Mouse (Mus musculus) lung, postnatal 0 days (tissue): Measurements from ENCODE around the gene Rev1. TPM values are rescaled to one million over a fixed set of nuclear protein-coding genes. Genes with fewer than 3 reads are reported as not detected.
"Not testable (repeated sequence)": the region's sequence is repeated elsewhere in the genome, so short reads cannot be mapped to it uniquely, and the experiment has no call there.

Experiments used
- ATAC-seq: fragments of 200-750 bp; cut with Nextera tagmentation; 2 replicates; pipeline ENCODE4 v1.8.0; 2017; ENCODE audit warnings: moderate library complexity
- DNase-seq: peaks from one replicate; pipeline ENCODE4 v3.0.0-alpha.2; 2016; ENCODE audit warnings: low spot score
- H3K27ac ChIP-seq: fragments of 300-500 bp; sonication (generic); 2 replicates; pipeline ENCODE4 v1.5.1; 2014; ENCODE audit warnings: antibody characterized with exemption, mild to moderate bottlenecking, low read length, mixed read lengths
- H3K27me3 ChIP-seq: fragments of 300-500 bp; sonication (generic); replicated peaks from 2 replicates; pipeline ENCODE4 v1.6.1; 2014; ENCODE audit warnings: low read length, mixed read lengths; ENCODE audit not compliant: insufficient read depth
- H3K36me3 ChIP-seq: fragments of 300-500 bp; sonication (generic); 2 replicates; pipeline ENCODE4 v1.6.1; 2014; ENCODE audit warnings: low read length, mixed read lengths; ENCODE audit not compliant: insufficient read depth
- H3K4me1 ChIP-seq: fragments of 300-500 bp; sonication (generic); 2 replicates; pipeline ENCODE4 v1.6.1; 2014; ENCODE audit warnings: antibody characterized with exemption, low read depth, low read length, mixed read lengths; ENCODE audit not compliant: insufficient read depth
- H3K4me2 ChIP-seq: fragments of 300-500 bp; sonication (generic); replicated peaks from 2 replicates; pipeline ENCODE4 v1.6.1; 2014; ENCODE audit warnings: low read depth, mild to moderate bottlenecking, low read length, moderate library complexity, mixed read lengths
- H3K4me3 ChIP-seq: fragments of 300-500 bp; sonication (generic); 2 replicates; pipeline ENCODE4 v1.5.1; 2014; ENCODE audit warnings: low read depth, low read length
- H3K9ac ChIP-seq: fragments of 300-500 bp; sonication (generic); replicated peaks from 2 replicates; pipeline ENCODE4 v1.6.1; 2014; ENCODE audit warnings: low read depth, mild to moderate bottlenecking
- H3K9me3 ChIP-seq: fragments of 300-500 bp; sonication (generic); 2 replicates; pipeline ENCODE4 v1.6.1; 2016; ENCODE audit warnings: low read length, mixed read lengths
- CTCF ChIP-seq: IDR thresholded peaks from 2 replicates; pipeline ENCODE4 v1.5.1; 2016; ENCODE audit warnings: antibody characterized with exemption, mild to moderate bottlenecking
- EP300 ChIP-seq: IDR thresholded peaks from 2 replicates; pipeline ENCODE4 v1.6.1; 2016; ENCODE audit warnings: antibody characterized with exemption, mild to moderate bottlenecking, control low read depth
- WGBS: fragments of 180-500 bp; shearing (Covaris S2); extraction: QIAGEN DNeasy Blood & Tissue Kit; methylation state at CpG from one replicate; pipeline ENCODE4 v1.1.7; 2014; 5-methylcytosine and 5-hydroxymethylcytosine counted together
- polyA plus RNA-seq: library from polyadenylated mRNA; unstranded; fragments of >200 nt; fragmentation: Nextera tagmentation; extraction: Ambion mirVana; gene quantifications from 2 replicates; pipeline ENCODE4 v1.2.1, GENCODE M21; 2015

Gene Rev1
- polyA plus RNA-seq, 1 experiment from 2014 or later, result 8.6 TPM

DNA sequence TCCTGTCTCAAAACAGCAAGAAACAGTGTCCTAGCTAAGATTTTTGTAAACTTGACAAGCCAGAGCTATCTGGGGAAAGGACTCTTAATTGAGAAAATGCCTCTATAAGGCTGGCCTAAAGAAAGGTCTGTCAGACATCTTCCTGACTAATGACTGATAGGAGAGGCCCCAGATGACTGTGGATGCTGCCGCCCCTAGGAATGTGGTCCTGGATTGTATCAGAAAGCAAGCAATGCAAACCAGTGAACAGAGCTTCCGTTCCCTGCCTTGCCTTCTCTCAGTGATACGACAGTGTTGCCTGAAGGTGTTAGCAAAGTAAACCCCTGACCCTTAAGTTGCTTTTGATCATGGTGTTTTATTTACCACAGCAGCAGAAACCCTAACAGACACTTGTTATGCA lies 25.8 kb downstream of the Rev1 start:
- no peak for ATAC-seq
- Histone ChIP-seq H3K4me2 (no peak overlapping the region), H3K4me3 (no peak overlapping the region), H3K27ac (no peak overlapping the region), H3K4me1 (no peaks in the 10 kb centered on the region), H3K9ac (no peak overlapping the region), H3K36me3 (0 out of 2 replicates have a peak, but pooled peaks cover 6% of the 10 kb centered on the region), H3K9me3 (no peaks in the 10 kb centered on the region), H3K27me3 (no peaks in the 10 kb centered on the region)
- 55% methylated on average over 3 of the region's 3 CpGs for WGBS
- TF ChIP-seq EP300 (no peak), CTCF (no peak)
- no peak for DNase-seq

DNA sequence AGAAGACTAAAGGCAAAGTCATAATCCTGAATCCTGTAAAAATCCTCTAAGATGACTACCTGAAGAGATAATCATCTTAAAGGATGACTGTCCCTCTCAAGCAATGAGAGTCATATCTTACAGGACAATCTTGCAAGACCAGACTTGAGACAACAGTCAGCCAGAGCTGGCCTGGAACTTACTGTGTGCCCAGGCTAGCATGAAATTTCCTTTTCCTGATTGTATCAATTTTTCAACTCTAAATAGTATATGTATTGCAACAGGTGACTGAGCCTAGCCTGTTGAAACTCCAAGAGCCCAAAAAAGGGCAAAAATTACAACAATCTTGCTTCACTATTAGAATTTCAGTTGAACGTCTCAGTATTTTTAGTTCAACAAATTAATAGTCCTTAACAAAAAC lies 26.4 kb downstream of the Rev1 start:
- DNase-seq (no peak), ATAC-seq (no peak)
- WGBS, result 82% methylated on average over 1 of the region's 1 CpGs
- Histone ChIP-seq H3K27ac (no peak overlapping the region), H3K36me3 (0 out of 2 replicates have a peak, but pooled peaks cover 6% of the 10 kb centered on the region), H3K4me1 (no peaks in the 10 kb centered on the region), H3K27me3 (no peaks in the 10 kb centered on the region), H3K9me3 (no peaks in the 10 kb centered on the region), H3K4me2 (no peak overlapping the region), H3K9ac (no peak overlapping the region), H3K4me3 (no peak overlapping the region)
- TF ChIP-seq CTCF, result no peak
- TF ChIP-seq EP300, result no peak

GRCm38 (mm10) chr1:38081316-38081715 lies 48.3 kb downstream of the Rev1 start:
- Histone ChIP-seq H3K27ac (no peak overlapping the region), H3K4me3 (no peak overlapping the region), H3K27me3 (no peaks in the 10 kb centered on the region), H3K4me2 (no peak overlapping the region), H3K9me3 (no peaks in the 10 kb centered on the region), H3K9ac (no peak overlapping the region), H3K36me3 (peaks cover 10% of the 10 kb centered on the region; the same call in 1 of the 2 replicates), H3K4me1 (no peaks in the 10 kb centered on the region)
- DNase-seq (no peak), ATAC-seq (no peak)
- 60% methylated on average over 8 of the region's 8 CpGs for WGBS
- TF ChIP-seq EP300, result no peak
- no peak for TF ChIP-seq CTCF

DNA sequence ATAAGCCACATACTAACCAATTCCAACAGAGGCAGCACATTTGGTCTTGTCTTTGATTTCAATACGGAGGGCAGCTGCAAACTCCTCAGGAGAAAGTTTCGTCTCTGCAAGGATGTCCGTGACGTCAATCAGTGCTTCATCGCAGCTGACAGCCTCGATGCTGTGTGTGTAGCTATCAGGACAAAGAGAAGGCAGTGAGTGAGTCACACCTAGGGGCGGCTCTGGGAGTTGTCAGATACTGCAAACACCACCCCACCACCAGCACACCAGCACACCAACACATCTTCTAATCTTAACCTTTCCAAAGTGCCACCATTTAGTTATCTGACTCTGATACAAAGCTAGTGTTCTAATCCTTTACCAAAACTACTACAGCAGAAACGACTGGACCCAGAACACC lies 58.3 kb downstream of the Rev1 start:
- TF ChIP-seq CTCF, result no peak
- no peak for TF ChIP-seq EP300
- no peak overlapping the region for H3K9ac ChIP-seq
- H3K4me3 ChIP-seq, result no peak overlapping the region
- no peaks in the 10 kb centered on the region for H3K9me3 ChIP-seq
- H3K27me3 ChIP-seq, result no peaks in the 10 kb centered on the region
- 69% methylated on average over 8 of the region's 8 CpGs for WGBS
- H3K36me3 ChIP-seq, result peaks cover 11% of the 10 kb centered on the region
- H3K4me1 ChIP-seq, result no peaks in the 10 kb centered on the region
- H3K4me2 ChIP-seq, result no peak overlapping the region
- no peak overlapping the region for H3K27ac ChIP-seq
- DNase-seq, result no peak
- ATAC-seq, result no peak

DNA sequence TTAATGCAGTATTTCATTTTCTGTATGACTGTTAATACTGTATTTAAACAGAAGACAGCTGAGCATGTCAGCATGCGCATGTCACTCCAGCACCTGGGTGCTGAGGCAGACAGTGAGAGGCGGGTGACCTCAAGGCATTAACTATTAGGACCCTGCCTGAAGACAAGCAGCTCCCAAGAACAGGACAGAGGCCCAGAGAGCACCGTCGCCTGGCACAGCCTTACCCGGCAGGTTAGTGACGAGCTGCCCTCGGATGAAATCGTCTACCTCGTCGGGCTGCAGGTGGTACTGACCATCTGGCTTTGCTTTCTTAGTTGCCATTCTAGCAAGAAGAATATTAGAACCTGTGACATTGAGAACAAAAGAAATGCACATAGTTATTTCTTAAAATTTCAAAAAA lies 62.3 kb downstream of the Rev1 start:
- Histone ChIP-seq H3K4me3 (no peak overlapping the region), H3K27ac (no peak overlapping the region), H3K9me3 (no peaks in the 10 kb centered on the region), H3K36me3 (peaks cover 6% of the 10 kb centered on the region), H3K27me3 (no peaks in the 10 kb centered on the region), H3K9ac (no peak overlapping the region), H3K4me1 (no peaks in the 10 kb centered on the region), H3K4me2 (no peak overlapping the region)
- WGBS, result 91% methylated on average over 10 of the region's 10 CpGs
- ATAC-seq, result no peak
- TF ChIP-seq EP300, result no peak
- no peak for DNase-seq

GRCm38 (mm10) chr1:38062156-38062555 lies 67.4 kb downstream of the Rev1 start:
- H3K27ac ChIP-seq, ATAC-seq, H3K27me3 ChIP-seq, H3K4me3 ChIP-seq, H3K9me3 ChIP-seq, H3K4me2 ChIP-seq, H3K9ac ChIP-seq, H3K36me3 ChIP-seq, H3K4me1 ChIP-seq, DNase-seq: not testable (repeated sequence)
- WGBS, result 90% methylated on average over 2 of the region's 2 CpGs

- no peaks in the 10 kb centered on the region for H3K9me3 ChIP-seq
- DNase-seq (no peak), ATAC-seq (no peak)
- peaks cover 27% of the 10 kb centered on the region for H3K36me3 ChIP-seq
- no peak overlapping the region for H3K4me3 ChIP-seq
- WGBS, result 70% methylated on average over 6 of the region's 6 CpGs
- no peaks in the 10 kb centered on the region for H3K27me3 ChIP-seq
- no peak overlapping the region for H3K9ac ChIP-seq
- H3K27ac ChIP-seq, result no peak overlapping the region
- no peak overlapping the region for H3K4me2 ChIP-seq
- TF ChIP-seq CTCF, result no peak
- no peak for TF ChIP-seq EP300
- no peaks in the 10 kb centered on the region for H3K4me1 ChIP-seq
Observed at GRCm38 (mm10) chr1:38058417-38058816, 71.2 kb downstream of the Rev1 start.
